ENCODE assay signal across 7 mouse cellular contexts in genomic region chr19:47837527-47837901, GRCm38 (mm10). TPM values are rescaled to one million over a fixed set of nuclear protein-coding genes. Genes with fewer than 3 reads are reported as not detected.
A peak's percentile ranks its signal among the peaks of the same experiment; 100 is the strongest.
DNase-seq lines count a peak whose midpoint lies in the region; ATAC-seq and TF ChIP-seq lines count a peak whose summit lies in the region.

No protein-coding gene starts in this region.

- H3K4me2 ChIP-seq in neural tube, embryonic 11.5 days (ENCODE audit: low read depth) = peak overlapping the region; percentile 55
- H3K4me2 ChIP-seq in forebrain, embryonic 14.5 days (ENCODE audit: low read length) = peak overlapping the region; percentile 83
- H3K4me2 ChIP-seq in liver, embryonic 13.5 days = peak overlapping the region; percentile 67
- H3K4me2 ChIP-seq in stomach, postnatal 0 days (replicated peaks; ENCODE audit: low read depth) = peak overlapping the region; percentile 77

- H3K4me3 ChIP-seq in neural tube, embryonic 11.5 days (ENCODE audit: low read depth, low read length) = peak overlapping the region; percentile 30
- H3K4me3 ChIP-seq in forebrain, embryonic 14.5 days (ENCODE audit: low read depth, low read length) = peak overlapping the region; percentile 47
- peak overlapping the region; percentile 46 for H3K4me3 ChIP-seq in liver, embryonic 13.5 days (replicated peaks)
- H3K4me3 ChIP-seq in stomach, postnatal 0 days (ENCODE audit: low read depth, low read length) = peak overlapping the region; percentile 47

- no peaks in the 10 kb centered on the region for H3K9me3 ChIP-seq in neural tube, embryonic 11.5 days (ENCODE audit: control insufficient read depth, low read length)
- H3K9me3 ChIP-seq in forebrain, embryonic 14.5 days (replicated peaks; ENCODE audit: control insufficient read depth, low read length) = no peaks in the 10 kb centered on the region
- no peaks in the 10 kb centered on the region for H3K9me3 ChIP-seq in liver, embryonic 13.5 days (replicated peaks)
- H3K9me3 ChIP-seq in stomach, postnatal 0 days (ENCODE audit: control insufficient read depth, low read length) = no peaks in the 10 kb centered on the region

- H3K27me3 ChIP-seq in neural tube, embryonic 11.5 days (ENCODE audit: control insufficient read depth, insufficient read depth, low read length) = 0 out of 2 replicates have a peak, but pooled peaks cover 2% of the 10 kb centered on the region
- no peaks in the 10 kb centered on the region for H3K27me3 ChIP-seq in forebrain, embryonic 14.5 days (replicated peaks; ENCODE audit: control insufficient read depth, insufficient read depth, low read length)
- peaks cover 34% of the 10 kb centered on the region for H3K27me3 ChIP-seq in liver, embryonic 13.5 days
- no peaks in the 10 kb centered on the region for H3K27me3 ChIP-seq in stomach, postnatal 0 days (ENCODE audit: control insufficient read depth, insufficient read depth, low read length)

- 0 out of 2 replicates have a peak, but pooled peaks cover 2% of the 10 kb centered on the region for H3K4me1 ChIP-seq in neural tube, embryonic 11.5 days (ENCODE audit: control insufficient read depth, insufficient read depth, low read length)
- H3K4me1 ChIP-seq in forebrain, embryonic 14.5 days (ENCODE audit: control insufficient read depth, insufficient read depth, low read length) = no peaks in the 10 kb centered on the region
- H3K4me1 ChIP-seq in liver, embryonic 13.5 days (replicated peaks) = peaks cover 5% of the 10 kb centered on the region; the same call in 1 of the 2 replicates
- no peaks in the 10 kb centered on the region for H3K4me1 ChIP-seq in stomach, postnatal 0 days (replicated peaks; ENCODE audit: control insufficient read depth, insufficient read depth)

- DNase-seq in neural tube, embryonic 11.5 days (ENCODE audit: low spot score) = no peak
- DNase-seq in neural tube, embryonic 10.5 days (ENCODE audit: extremely low spot score, low spot score) = no peak
- no peak for DNase-seq in forebrain, embryonic 14.5 days (ENCODE audit: low spot score)
- no peak for DNase-seq in liver, embryonic 13.5 days
- no peak for DNase-seq in stomach, postnatal 0 days (ENCODE audit: low spot score)
- no peak for DNase-seq in layer of hippocampus, postnatal 25 days (ENCODE audit: extremely low spot score in 1 of 2, low spot score in 1 of 2)
- no peak for DNase-seq in layer of hippocampus, adult 9-10 months (ENCODE audit: low spot score)

- peak overlapping the region; percentile 5; the same call in 1 of the 2 replicates for H3K9ac ChIP-seq in neural tube, embryonic 11.5 days (ENCODE audit: low read length)
- peak overlapping the region; percentile 58; the same call in 1 of the 2 replicates for H3K9ac ChIP-seq in forebrain, embryonic 14.5 days (ENCODE audit: low read length)
- H3K9ac ChIP-seq in liver, embryonic 13.5 days = no peak overlapping the region
- H3K9ac ChIP-seq in stomach, postnatal 0 days (ENCODE audit: low read length) = peak overlapping the region; percentile 48; the same call in 1 of the 2 replicates

- ATAC-seq in neural tube, embryonic 11.5 days (ENCODE audit: insufficient read depth, low FRiP score, low TSS enrichment) = no peak; the same call in 1 of the 2 replicates
- ATAC-seq in forebrain, embryonic 14.5 days = peak; percentile 61
- ATAC-seq in liver, embryonic 13.5 days (ENCODE audit: low read depth) = no peak
- ATAC-seq in stomach, postnatal 0 days (ENCODE audit: low FRiP score, low TSS enrichment) = no peak

- TF ChIP-seq EP300 in stomach, postnatal 0 days (optimal IDR thresholded peaks at IDR 0.05) = no peak

- TF ChIP-seq CTCF in stomach, postnatal 0 days (IDR thresholded peaks at IDR 0.05; ENCODE audit: low read depth) = no peak

- no peaks in the 10 kb centered on the region for H3K36me3 ChIP-seq in neural tube, embryonic 11.5 days (ENCODE audit: control insufficient read depth, insufficient read depth, low read length)
- H3K36me3 ChIP-seq in forebrain, embryonic 14.5 days (ENCODE audit: control insufficient read depth, insufficient read depth, low read length) = no peaks in the 10 kb centered on the region
- no peaks in the 10 kb centered on the region for H3K36me3 ChIP-seq in liver, embryonic 13.5 days
- H3K36me3 ChIP-seq in stomach, postnatal 0 days (ENCODE audit: control insufficient read depth, insufficient read depth, low read length) = no peaks in the 10 kb centered on the region

- WGBS in neural tube, embryonic 11.5 days = 3% methylated on average over 6 of the region's 6 CpGs
- 0% methylated on average over 6 of the region's 6 CpGs for WGBS in forebrain, embryonic 14.5 days
- WGBS in liver, embryonic 13.5 days (ENCODE audit: insufficient replicate concordance) = 4% methylated on average over 6 of the region's 6 CpGs
- under 1% methylated on average over 6 of the region's 6 CpGs for WGBS in stomach, postnatal 0 days

- no peak overlapping the region for H3K27ac ChIP-seq in neural tube, embryonic 11.5 days (ENCODE audit: low read depth, low read length)
- no peak overlapping the region for H3K27ac ChIP-seq in forebrain, embryonic 14.5 days (ENCODE audit: low read depth, low read length)
- no peak overlapping the region for H3K27ac ChIP-seq in liver, embryonic 13.5 days
- no peak overlapping the region for H3K27ac ChIP-seq in stomach, postnatal 0 days (replicated peaks)

RNA-seq across cellular contexts. Expression of gene Gsto1, which starts 17.3 kb away (rescaled TPM):
- 130 and 136 TPM in 2 replicates for polyA plus RNA-seq in neural tube, embryonic 11.5 days (2014; fragmentation: Nextera tagmentation; extraction: Ambion mirVana)
- polyA plus RNA-seq in forebrain, embryonic 14.5 days (2014; fragmentation: Nextera tagmentation; extraction: Ambion mirVana) = 105 and 120 TPM in 2 replicates
- 117 and 139 TPM in 2 replicates for polyA plus RNA-seq in liver, embryonic 13.5 days (2015; fragmentation: Nextera tagmentation; extraction: Ambion mirVana)
- polyA plus RNA-seq in stomach, postnatal 0 days (2015; fragmentation: Nextera tagmentation; extraction: Ambion mirVana) = 3,153 and 3,669 TPM in 2 replicates
- total RNA-seq in layer of hippocampus, postnatal 25 days (2021) = 10 to 100 TPM; 55.2 to 63.5 TPM

RNA-seq across cellular contexts. Expression of gene Gsto2, which starts 27.8 kb away (rescaled TPM):
- polyA plus RNA-seq in neural tube, embryonic 11.5 days (2014; fragmentation: Nextera tagmentation; extraction: Ambion mirVana) = 0.99 and 1.3 TPM in 2 replicates
- polyA plus RNA-seq in forebrain, embryonic 14.5 days (2014; fragmentation: Nextera tagmentation; extraction: Ambion mirVana) = 1.1 TPM in 2 replicates
- 0.16 and 0.22 TPM in 2 replicates for polyA plus RNA-seq in liver, embryonic 13.5 days (2015; fragmentation: Nextera tagmentation; extraction: Ambion mirVana)
- 3.5 and 4.2 TPM in 2 replicates for polyA plus RNA-seq in stomach, postnatal 0 days (2015; fragmentation: Nextera tagmentation; extraction: Ambion mirVana)
- 1 to 10 TPM; 2.2 to 2.4 TPM for total RNA-seq in layer of hippocampus, postnatal 25 days (2021)

Comparison
In these comparisons a context has a peak if more than half of its experiments do, and no peak if none do; other contexts are left out.
1. RNA of gene Gsto1, which starts 17.3 kb away (polyA plus RNA-seq): 3,153 to 3,669 TPM in stomach, postnatal 0 days; 130 to 136 TPM in neural tube, embryonic 11.5 days, 117 to 139 TPM in liver, embryonic 13.5 days and 105 to 120 TPM in forebrain, embryonic 14.5 days; every median in the first group is over 10 times any median in the second.
2. Peak in every context shown above with its lines, with median percentiles within 50 percentile points of each other: H3K4me2 ChIP-seq and H3K4me3 ChIP-seq.